Mouse (Mus musculus) lung, embryonic 16.5 days (tissue): ENCODE data around the gene Adgrg1. TPM values are rescaled to one million over a fixed set of nuclear protein-coding genes. Genes with fewer than 3 reads are reported as not detected.

Experiments
- ATAC-seq: fragments of 200-750 bp; cut with Nextera tagmentation; 2 replicates; pipeline ENCODE4 v1.8.0; 2017; ENCODE audit warnings: low read depth, mild to moderate bottlenecking, moderate library complexity
- H3K27ac ChIP-seq: fragments of 300-500 bp; sonication (generic); 2 replicates; pipeline ENCODE4 v1.5.1; 2014; ENCODE audit warnings: mild to moderate bottlenecking, control low read depth, low read length
- H3K27me3 ChIP-seq: fragments of 300-500 bp; sonication (generic); 2 replicates; pipeline ENCODE4 v1.6.1; 2014; ENCODE audit warnings: low read depth, low read length, mixed read lengths; ENCODE audit not compliant: control insufficient read depth, insufficient read depth
- H3K36me3 ChIP-seq: fragments of 300-500 bp; sonication (generic); 2 replicates; pipeline ENCODE4 v1.6.1; 2014; ENCODE audit warnings: low read length; ENCODE audit not compliant: control insufficient read depth, insufficient read depth
- H3K4me1 ChIP-seq: fragments of 300-500 bp; sonication (generic); replicated peaks from 2 replicates; pipeline ENCODE4 v1.6.1; 2014; ENCODE audit warnings: low read length, mixed read lengths; ENCODE audit not compliant: control insufficient read depth, insufficient read depth
- H3K4me2 ChIP-seq: fragments of 300-500 bp; sonication (generic); 2 replicates; pipeline ENCODE4 v1.6.1; 2014; ENCODE audit warnings: low read depth, low read length, control low read depth
- H3K4me3 ChIP-seq: fragments of 300-500 bp; sonication (generic); 2 replicates; pipeline ENCODE4 v1.5.1; 2014; ENCODE audit warnings: mild to moderate bottlenecking, low read length, control low read depth
- H3K9ac ChIP-seq: fragments of 300-500 bp; sonication (generic); 2 replicates; pipeline ENCODE4 v1.6.1; 2014; ENCODE audit warnings: low read length, control low read depth
- H3K9me3 ChIP-seq: fragments of 300-500 bp; sonication (generic); 2 replicates; pipeline ENCODE4 v1.6.1; 2016; ENCODE audit warnings: low read length; ENCODE audit not compliant: control insufficient read depth
- WGBS: fragments of 180-500 bp; shearing (Covaris S2); extraction: QIAGEN DNeasy Blood & Tissue Kit; methylation state at CpG from one replicate; pipeline ENCODE4 v1.1.7; 2014; 5-methylcytosine and 5-hydroxymethylcytosine counted together
- polyA plus RNA-seq: library from polyadenylated mRNA; unstranded; fragments of >200 nt; fragmentation: Nextera tagmentation; extraction: Ambion mirVana; gene quantifications from 2 replicates; pipeline ENCODE4 v1.2.1, GENCODE M21; 2015

The Adgrg1 gene
- polyA plus RNA-seq, 1 experiment from 2014 or later = 42.9 TPM

GRCm38 (mm10) chr8:95012442-95012919, 37.9 kb downstream of the Adgrg1 start:
- no peak for ATAC-seq

GRCm38 (mm10) chr8:95015866-95016265, 41.3 kb downstream of the Adgrg1 start:
- Histone ChIP-seq H3K36me3 (peaks cover 6% of the 10 kb centered on the region; the same call in 1 of the 2 replicates), H3K9ac (no peak overlapping the region), H3K4me2 (no peak overlapping the region), H3K9me3 (no peaks in the 10 kb centered on the region), H3K4me3 (no peak overlapping the region), H3K27me3 (no peaks in the 10 kb centered on the region), H3K4me1 (no peaks in the 10 kb centered on the region; the same call in 1 of the 2 replicates), H3K27ac (no peak overlapping the region)
- ATAC-seq = no peak
- 59% methylated on average over 4 of the region's 4 CpGs for WGBS

More at GRCm38 (mm10) chr8:95012442-95012919, 37.9 kb downstream of the Adgrg1 start:
- no peak overlapping the region for H3K9ac ChIP-seq
- H3K36me3 ChIP-seq = peaks cover 9% of the 10 kb centered on the region; the same call in 1 of the 2 replicates
- no peak overlapping the region for H3K4me3 ChIP-seq
- H3K27ac ChIP-seq = no peak overlapping the region
- H3K9me3 ChIP-seq = no peaks in the 10 kb centered on the region
- WGBS = 74% methylated on average over 15 of the region's 15 CpGs
- H3K27me3 ChIP-seq = no peaks in the 10 kb centered on the region
- no peaks in the 10 kb centered on the region for H3K4me1 ChIP-seq
- no peak overlapping the region for H3K4me2 ChIP-seq

DNA sequence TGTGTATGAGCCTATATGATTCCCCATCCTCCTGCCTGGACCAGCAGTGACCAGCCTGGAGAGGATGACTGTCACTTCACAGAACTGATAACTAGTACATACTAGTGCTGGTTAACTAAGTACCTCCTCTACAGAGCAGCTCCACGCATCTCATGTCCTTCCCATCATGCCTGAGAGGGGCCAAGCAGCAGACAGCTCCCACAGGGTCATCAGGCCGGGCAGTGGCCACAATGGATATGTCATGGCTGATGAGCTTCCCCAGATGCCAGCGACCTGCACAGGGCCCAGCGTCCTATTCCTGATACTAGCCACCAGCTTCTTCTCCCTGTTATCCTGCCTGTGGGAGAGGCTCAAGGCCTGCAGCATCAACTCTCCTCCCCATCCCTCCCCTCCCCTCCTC, 42.1 kb downstream of the Adgrg1 start:
- ATAC-seq = no peak
- no peak overlapping the region for H3K9ac ChIP-seq
- H3K4me3 ChIP-seq = no peak overlapping the region
- no peaks in the 10 kb centered on the region for H3K27me3 ChIP-seq
- 59% methylated on average over 4 of the region's 4 CpGs for WGBS
- H3K36me3 ChIP-seq = peaks cover 1% of the 10 kb centered on the region; the same call in 1 of the 2 replicates
- H3K4me1 ChIP-seq = no peaks in the 10 kb centered on the region; the same call in 1 of the 2 replicates
- H3K9me3 ChIP-seq = no peaks in the 10 kb centered on the region
- no peak overlapping the region for H3K27ac ChIP-seq
- no peak overlapping the region for H3K4me2 ChIP-seq

DNA sequence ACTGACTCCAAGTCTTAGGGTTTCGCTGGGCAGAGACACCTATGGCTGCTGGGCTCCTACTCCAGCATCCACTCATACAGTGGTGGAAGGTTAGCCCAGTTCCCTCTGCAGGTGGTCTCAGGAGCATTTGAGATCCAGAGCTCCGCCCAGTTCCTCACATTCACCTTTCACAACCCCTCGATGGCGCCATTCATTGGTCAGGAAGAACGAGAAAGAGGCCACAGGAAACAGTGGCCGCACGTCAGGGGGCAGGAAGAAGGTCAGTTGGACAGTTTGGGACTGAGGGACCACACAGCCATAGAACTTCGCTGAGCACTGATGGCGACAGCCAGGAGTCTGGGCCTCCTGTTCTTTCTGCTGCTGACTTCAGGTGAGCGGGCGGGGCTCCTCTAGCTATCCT, 42.9 kb downstream of the Adgrg1 start, which contains the start of gene Adgrg3:
TSS of gene Adgrg3 (plus strand) at position 242 of the 400 bp plus-strand sequence.
- no peak within 1 kb of the TSS for H3K27ac ChIP-seq
- ATAC-seq = no peak
- H3K4me2 ChIP-seq = no peak within 1 kb of the TSS
- H3K36me3 ChIP-seq = no peaks in the 10 kb centered on the region; the same call in 1 of the 2 replicates
- no peak within 1 kb of the TSS for H3K4me3 ChIP-seq
- H3K9me3 ChIP-seq = no peaks in the 10 kb centered on the region
- no peaks in the 10 kb centered on the region for H3K27me3 ChIP-seq
- 68% methylated on average over 11 of the region's 11 CpGs for WGBS
- H3K4me1 ChIP-seq = no peaks in the 10 kb centered on the region; the same call in 1 of the 2 replicates
- no peak within 1 kb of the TSS for H3K9ac ChIP-seq

GRCm38 (mm10) chr8:95017969-95018635, 43.6 kb downstream of the Adgrg1 start:
- 58% methylated on average over 9 of the region's 9 CpGs for WGBS
- no peak overlapping the region for H3K27ac ChIP-seq

DNA sequence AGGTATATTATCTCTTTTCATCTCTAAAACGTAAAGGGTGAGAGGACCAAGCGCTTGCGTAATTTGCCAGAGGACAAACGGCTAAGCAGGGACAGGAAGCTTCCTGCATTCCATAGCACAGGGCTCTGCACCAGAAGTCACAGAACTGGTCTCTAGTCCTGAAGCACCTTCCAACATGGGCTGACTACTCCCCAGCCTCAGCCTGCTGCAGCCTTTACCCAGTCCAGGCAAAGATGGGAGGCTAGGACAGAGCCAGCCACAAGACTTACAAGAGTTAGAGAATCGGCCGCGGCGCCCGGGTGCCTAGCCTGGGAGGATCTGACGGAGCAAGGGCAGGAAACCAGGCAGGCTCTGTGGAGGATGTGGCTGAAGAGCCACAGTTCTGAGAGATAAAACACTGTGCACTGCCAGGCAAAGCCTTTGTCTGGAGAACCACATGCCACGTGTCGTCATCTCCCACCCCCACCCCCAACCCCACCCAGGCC, 45.8 kb downstream of the Adgrg1 start:
- Histone ChIP-seq H3K4me1 (no peaks in the 10 kb centered on the region; the same call in 1 of the 2 replicates), H3K27me3 (no peaks in the 10 kb centered on the region), H3K27ac (peak overlapping the region; percentile 82), H3K9ac (peak overlapping the region; percentile 56; the same call in 1 of the 2 replicates), H3K4me2 (peak overlapping the region; percentile 42), H3K9me3 (no peaks in the 10 kb centered on the region), H3K4me3 (peak overlapping the region; percentile 28), H3K36me3 (no peaks in the 10 kb centered on the region)
- 25% methylated on average over 12 of the region's 12 CpGs for WGBS
- ATAC-seq = peak; percentile 62

More at GRCm38 (mm10) chr8:95017969-95018635, 43.6 kb downstream of the Adgrg1 start:
- H3K9me3 ChIP-seq = no peaks in the 10 kb centered on the region
- no peak overlapping the region for H3K4me3 ChIP-seq
- H3K9ac ChIP-seq = no peak overlapping the region
- no peaks in the 10 kb centered on the region for H3K27me3 ChIP-seq
- no peaks in the 10 kb centered on the region for H3K36me3 ChIP-seq
- no peaks in the 10 kb centered on the region; the same call in 1 of the 2 replicates for H3K4me1 ChIP-seq
- ATAC-seq = no peak
- no peak overlapping the region for H3K4me2 ChIP-seq

DNA sequence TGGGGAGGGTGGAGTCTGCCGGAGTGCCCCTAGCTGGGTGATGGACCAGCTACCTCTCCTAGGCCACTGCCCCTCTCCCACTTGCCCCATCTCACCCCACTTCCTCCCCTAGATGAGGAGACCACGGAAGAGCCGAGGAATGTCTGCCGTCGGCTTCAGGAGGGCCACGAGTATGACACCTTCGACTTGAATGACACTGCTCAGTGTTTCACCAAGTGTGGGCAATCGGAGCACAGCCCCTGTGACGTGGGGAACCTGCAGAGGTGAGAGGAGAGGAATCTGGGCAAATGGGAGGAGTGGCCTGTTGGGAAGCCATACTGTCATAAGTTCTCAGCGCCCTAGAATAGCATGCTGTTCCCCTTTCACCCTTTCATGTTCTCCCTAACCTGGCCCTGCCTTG, 46.3 kb downstream of the Adgrg1 start:
- peak overlapping the region; percentile 28; the same call in 1 of the 2 replicates for H3K4me3 ChIP-seq
- no peak for ATAC-seq
- peak overlapping the region; percentile 42 for H3K4me2 ChIP-seq
- H3K27ac ChIP-seq = peak overlapping the region; percentile 82
- no peaks in the 10 kb centered on the region for H3K36me3 ChIP-seq
- H3K27me3 ChIP-seq = no peaks in the 10 kb centered on the region
- 45% methylated on average over 10 of the region's 10 CpGs for WGBS
- H3K4me1 ChIP-seq = no peaks in the 10 kb centered on the region; the same call in 1 of the 2 replicates
- 0 out of 2 replicates have a peak overlapping the region, but pooled peaks have one; percentile 56 for H3K9ac ChIP-seq
- H3K9me3 ChIP-seq = no peaks in the 10 kb centered on the region

DNA sequence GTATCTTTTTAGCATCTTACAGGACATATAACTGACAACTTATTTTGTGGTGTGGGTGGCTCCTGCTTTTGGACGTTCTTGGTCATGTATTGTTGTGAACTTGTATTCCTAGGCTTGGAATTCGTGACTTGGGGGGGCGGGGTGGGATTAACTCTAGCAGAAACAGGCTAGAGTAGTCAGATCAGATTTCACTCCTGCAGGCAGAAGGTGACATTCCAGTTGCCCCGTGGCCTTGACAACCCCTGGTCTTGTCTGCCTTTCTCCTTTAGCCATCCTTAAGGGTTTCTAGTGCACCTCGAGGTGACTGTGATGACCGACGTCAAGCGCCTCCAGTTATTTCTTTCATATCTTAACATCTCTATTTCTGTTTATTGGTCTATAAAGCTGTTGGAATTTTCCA, 48.6 kb downstream of the Adgrg1 start:
- Histone ChIP-seq H3K4me1 (no peaks in the 10 kb centered on the region; the same call in 1 of the 2 replicates), H3K4me3 (no peak overlapping the region), H3K9ac (no peak overlapping the region), H3K27me3 (no peaks in the 10 kb centered on the region), H3K9me3 (no peaks in the 10 kb centered on the region), H3K36me3 (no peaks in the 10 kb centered on the region), H3K4me2 (no peak overlapping the region), H3K27ac (no peak overlapping the region)
- 18% methylated on average over 8 of the region's 8 CpGs for WGBS
- ATAC-seq = no peak

GRCm38 (mm10) chr8:95024387-95024786, 49.8 kb downstream of the Adgrg1 start:
- H3K36me3 ChIP-seq = no peaks in the 10 kb centered on the region
- H3K4me3 ChIP-seq = no peak overlapping the region
- no peak overlapping the region for H3K27ac ChIP-seq
- H3K4me1 ChIP-seq = no peaks in the 10 kb centered on the region; the same call in 1 of the 2 replicates
- no peak overlapping the region for H3K9ac ChIP-seq
- no peaks in the 10 kb centered on the region for H3K9me3 ChIP-seq
- H3K27me3 ChIP-seq = no peaks in the 10 kb centered on the region
- 63% methylated on average over 4 of the region's 4 CpGs for WGBS
- ATAC-seq = no peak
- no peak overlapping the region for H3K4me2 ChIP-seq
